Mouse (Mus musculus): ENCODE measurements around the gene Gpr171.
A peak's percentile ranks its signal among the peaks of the same experiment; 100 is the strongest.

DNA sequence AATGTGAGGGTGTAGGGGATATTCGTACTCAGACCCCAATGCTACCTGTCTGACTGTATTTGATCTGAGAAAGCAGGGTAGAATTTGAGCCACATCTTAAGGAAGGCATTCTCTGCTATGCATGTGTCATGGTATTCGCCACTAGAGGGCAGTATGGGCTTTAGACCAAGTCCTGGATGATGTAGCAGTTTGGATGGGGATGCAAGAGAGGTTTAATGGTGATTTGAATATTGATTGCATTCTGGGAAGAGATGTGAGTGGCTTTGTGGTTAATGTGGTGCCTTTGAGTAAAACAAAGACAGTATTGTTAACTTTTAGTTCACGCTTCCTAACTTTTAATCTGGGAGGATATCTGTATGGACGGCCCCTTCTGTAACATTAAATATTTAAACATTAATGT lies 22.3 kb downstream of the Gpr171 start:
- TF ChIP-seq HCFC1 (IDR thresholded peaks at IDR 0.05; ENCODE audit: borderline replicate concordance, insufficient read depth, low read length) (no peak), MAFK (IDR thresholded peaks at IDR 0.05; ENCODE audit: insufficient read depth, low read depth, low read length) (peak; percentile 87), ZNF384 (IDR thresholded peaks at IDR 0.05; ENCODE audit: low read depth, low read length) (no peak)

All from ES-E14 (cell line).